In the genomic region with DNA sequence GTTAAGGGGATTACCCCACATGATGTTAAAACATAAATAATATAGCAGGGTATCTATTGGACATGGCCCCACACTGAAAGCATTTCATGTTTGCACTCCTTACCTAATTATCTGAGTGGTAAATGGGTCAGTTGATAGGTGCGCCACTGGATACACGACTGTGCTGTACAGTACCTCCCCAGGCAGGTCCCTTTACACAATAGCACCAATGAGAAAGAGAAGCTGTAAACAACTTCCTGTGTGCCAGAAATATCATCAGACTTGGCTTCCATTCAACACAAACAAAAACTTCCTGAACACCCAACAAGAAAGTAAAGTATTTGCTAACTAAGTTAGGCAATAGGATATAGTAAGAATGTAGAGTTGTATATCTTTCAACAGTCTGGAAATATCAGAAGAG, we compare ENCODE assay signal across 19 mouse cellular contexts.
A peak's percentile ranks its signal among the peaks of the same experiment; 100 is the strongest.
DNase-seq lines count a peak whose midpoint lies in the region; ATAC-seq and TF ChIP-seq lines count a peak whose summit lies in the region.
"Had no signal": no experiment of that assay in that cellular context is flagged by ENCODE, and none has a peak within 500 bp of the region (broad histone marks: within the 10 kb centered on the region; RNA-seq: fewer than 3 reads in every experiment).

No protein-coding gene starts in this region.

- no peaks in the 10 kb centered on the region for H3K27me3 ChIP-seq in heart, embryonic 11.5 days (ENCODE audit: control insufficient read depth, insufficient read depth, low read length)
- no peaks in the 10 kb centered on the region for H3K27me3 ChIP-seq in lung, embryonic 14.5 days (ENCODE audit: insufficient read depth, low read length)
- H3K27me3 ChIP-seq: CH12.LX; forebrain, embryonic 15.5 days; limb, embryonic 13.5 days; midbrain, embryonic 15.5 days; neural tube, embryonic 15.5 days had no signal

- H3K4me1 ChIP-seq in heart, embryonic 11.5 days (ENCODE audit: control insufficient read depth, insufficient read depth, low read length) = no peaks in the 10 kb centered on the region
- H3K4me1 ChIP-seq in lung, embryonic 14.5 days (ENCODE audit: insufficient read depth) = no peaks in the 10 kb centered on the region
- H3K4me1 ChIP-seq: forebrain, embryonic 15.5 days; limb, embryonic 13.5 days; midbrain, embryonic 15.5 days; neural tube, embryonic 15.5 days had no signal

- WGBS in heart, embryonic 11.5 days (ENCODE audit: insufficient replicate concordance) = 59% methylated on average over 2 of the region's 2 CpGs
- WGBS in lung, embryonic 14.5 days = 54% methylated on average over 2 of the region's 2 CpGs

- no peak overlapping the region for H3K27ac ChIP-seq in heart, embryonic 11.5 days (ENCODE audit: low read depth, low read length)
- H3K27ac ChIP-seq in lung, embryonic 14.5 days (ENCODE audit: low read depth) = no peak overlapping the region
- H3K27ac ChIP-seq: heart, adult 2 months; limb, embryonic 13.5 days; midbrain, embryonic 15.5 days; neural tube, embryonic 15.5 days had no signal

- H3K4me2 ChIP-seq in heart, embryonic 11.5 days = no peak overlapping the region
- no peak overlapping the region for H3K4me2 ChIP-seq in lung, embryonic 14.5 days
- H3K4me2 ChIP-seq: forebrain, embryonic 15.5 days; limb, embryonic 13.5 days; midbrain, embryonic 15.5 days; neural tube, embryonic 15.5 days had no signal

- DNase-seq in heart, adult 8-10 months (ENCODE audit: low spot score) = peak; percentile 3
- DNase-seq in lung, embryonic 14.5 days = peak; percentile 59
- DNase-seq in lung, postnatal 14 days = no peak
- DNase-seq in gonadal fat pad, adult 2 months (ENCODE audit: low read depth) = peak; percentile 71
- DNase-seq in thymus, postnatal 25 days = no peak
- DNase-seq: cerebellum, adult 18-20 months; cerebellum, postnatal 36 days; gastrocnemius, postnatal 14 days; heart, adult 2 months; layer of hippocampus, postnatal 36 days had no signal

- no peaks in the 10 kb centered on the region for H3K9me3 ChIP-seq in heart, embryonic 11.5 days (replicated peaks; ENCODE audit: control insufficient read depth, low read length)
- no peaks in the 10 kb centered on the region for H3K9me3 ChIP-seq in lung, embryonic 14.5 days (ENCODE audit: low read depth, low read length)
- H3K9me3 ChIP-seq: forebrain, embryonic 15.5 days; limb, embryonic 13.5 days; midbrain, embryonic 15.5 days; neural tube, embryonic 15.5 days had no signal

- H3K36me3 ChIP-seq in heart, embryonic 11.5 days (ENCODE audit: control insufficient read depth, insufficient read depth, low read length) = no peaks in the 10 kb centered on the region
- no peaks in the 10 kb centered on the region for H3K36me3 ChIP-seq in lung, embryonic 14.5 days (ENCODE audit: insufficient read depth)
- H3K36me3 ChIP-seq: forebrain, embryonic 15.5 days; limb, embryonic 13.5 days; midbrain, embryonic 15.5 days; neural tube, embryonic 15.5 days had no signal

- no peak overlapping the region for H3K4me3 ChIP-seq in heart, embryonic 11.5 days (ENCODE audit: low read depth, low read length)
- H3K4me3 ChIP-seq in lung, embryonic 14.5 days (ENCODE audit: low read depth, low read length) = no peak overlapping the region
- H3K4me3 ChIP-seq: forebrain, embryonic 15.5 days; heart, adult 2 months; limb, embryonic 13.5 days; midbrain, embryonic 15.5 days; neural tube, embryonic 15.5 days had no signal

- TF ChIP-seq CTCF in lung, embryonic 14.5 days (IDR thresholded peaks at IDR 0.05; ENCODE audit: low read depth) = no peak

- no peak overlapping the region for H3K9ac ChIP-seq in heart, embryonic 11.5 days (ENCODE audit: low read depth, low read length)
- H3K9ac ChIP-seq in lung, embryonic 14.5 days = no peak overlapping the region
- H3K9ac ChIP-seq: forebrain, embryonic 15.5 days; limb, embryonic 13.5 days; midbrain, embryonic 15.5 days; neural tube, embryonic 15.5 days had no signal

- no peak for ATAC-seq in heart, embryonic 11.5 days (replicated peaks; ENCODE audit: insufficient number of reproducible peaks, low FRiP score, low TSS enrichment)
- ATAC-seq in lung, embryonic 14.5 days (ENCODE audit: insufficient read depth) = peak; percentile 65; the same call in 1 of the 2 replicates
- no peak for ATAC-seq in monocyte, adult 5-6 weeks (replicated peaks; ENCODE audit: insufficient number of reproducible peaks, low FRiP score, low TSS enrichment, poor library complexity, severe bottlenecking)
- ATAC-seq: forebrain, embryonic 15.5 days; hindbrain, embryonic 16.5 days; intestine, postnatal 0 days; midbrain, embryonic 15.5 days had no signal

Comparison
In these comparisons a context has a peak if more than half of its experiments do, and no peak if none do; other contexts are left out.
1. DNase-seq: peak in heart, adult 8-10 months (single experiment), lung, embryonic 14.5 days (single experiment) and gonadal fat pad, adult 2 months (single experiment); none in lung, postnatal 14 days (single experiment) and thymus, postnatal 25 days (single experiment).